Mouse (Mus musculus): ENCODE results near the gene Chtop.

Gene Chtop

DNA sequence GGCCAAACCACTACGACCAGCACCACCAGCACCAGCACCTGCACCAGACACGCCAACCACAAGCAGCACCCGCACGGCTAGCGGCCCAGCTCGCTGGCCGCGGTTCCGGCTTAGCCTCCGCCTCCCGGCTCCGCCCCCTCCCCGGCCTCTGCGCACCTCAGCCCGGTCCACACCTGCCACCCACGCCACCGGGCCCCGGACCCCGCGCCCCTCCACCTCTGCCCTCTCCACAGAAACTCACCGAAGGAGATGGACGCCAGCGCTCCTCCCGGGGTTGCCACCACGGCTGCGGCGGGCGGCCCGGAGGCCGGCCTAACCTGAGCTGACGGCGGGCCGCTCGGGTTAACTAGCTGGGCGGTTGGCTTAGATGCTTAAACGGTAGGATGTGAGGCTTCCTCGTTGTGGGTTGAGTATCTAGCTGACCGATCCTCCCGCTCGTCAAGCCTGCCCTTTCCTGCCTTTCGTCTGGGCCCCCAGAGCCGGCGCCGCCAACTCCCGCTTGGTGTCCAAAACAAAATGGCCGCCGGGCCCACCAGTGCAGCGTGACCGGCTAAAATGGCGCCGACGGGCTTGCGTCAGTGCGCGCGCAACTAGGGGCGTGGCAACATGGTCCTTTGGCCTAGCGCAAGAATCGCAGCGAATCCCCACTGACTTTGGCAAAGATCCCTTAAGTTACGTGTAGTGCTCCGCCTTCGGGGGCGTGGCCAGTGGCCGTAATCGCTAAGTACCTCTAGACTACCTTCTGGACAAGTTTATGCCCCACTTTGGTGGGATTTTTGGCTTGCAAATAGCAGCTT is at the start of gene Chtop:
Gene Chtop, minus strand, starts transcription at position 549 of the 797 bp plus-strand sequence.
- DNase-seq (ENCODE audit: extremely low spot score, low spot score), result peak; percentile 99

DNA sequence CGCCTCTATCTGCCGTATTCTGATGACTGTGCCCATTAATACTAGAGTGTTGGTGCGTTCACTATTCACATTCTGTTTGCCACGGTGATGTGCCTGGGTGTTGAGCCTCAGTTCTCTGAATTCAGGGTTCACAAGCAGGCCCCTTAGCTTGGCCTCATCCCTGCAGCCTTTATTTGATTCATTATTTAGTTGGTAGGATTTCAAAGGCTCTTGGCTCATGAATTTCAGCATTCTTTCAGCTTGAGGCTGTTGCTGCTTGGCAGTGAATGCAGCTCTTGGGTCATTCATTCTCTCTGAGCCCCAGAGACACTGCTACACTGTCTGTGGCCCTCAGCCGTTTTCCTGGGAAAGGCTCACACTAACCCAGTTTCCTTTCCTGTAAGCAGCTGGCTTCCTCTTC is 46.7 kb upstream of the Chtop start:
- no peak for DNase-seq (ENCODE audit: extremely low spot score, low spot score)

DNA sequence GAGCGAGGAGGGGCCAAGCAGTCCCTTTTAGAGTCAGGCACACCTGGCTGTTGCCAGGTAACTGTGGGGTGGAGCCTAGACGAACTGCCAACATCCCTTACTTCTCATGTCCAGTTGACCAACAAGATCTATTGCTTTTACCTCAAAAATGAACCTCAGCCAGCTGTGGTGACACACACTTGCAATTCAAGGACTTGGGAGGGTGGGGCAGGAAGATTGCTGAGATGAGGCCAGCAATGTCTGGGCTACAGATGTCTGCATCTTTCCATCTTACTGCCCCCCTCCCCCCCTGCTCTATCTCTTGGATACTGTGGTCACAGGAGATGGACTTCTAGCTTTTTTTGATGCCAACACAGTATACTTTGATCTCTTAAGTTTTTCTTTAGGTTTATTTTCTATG is 42.9 kb upstream of the Chtop start:
- DNase-seq (ENCODE audit: extremely low spot score, low spot score), result no peak

DNA sequence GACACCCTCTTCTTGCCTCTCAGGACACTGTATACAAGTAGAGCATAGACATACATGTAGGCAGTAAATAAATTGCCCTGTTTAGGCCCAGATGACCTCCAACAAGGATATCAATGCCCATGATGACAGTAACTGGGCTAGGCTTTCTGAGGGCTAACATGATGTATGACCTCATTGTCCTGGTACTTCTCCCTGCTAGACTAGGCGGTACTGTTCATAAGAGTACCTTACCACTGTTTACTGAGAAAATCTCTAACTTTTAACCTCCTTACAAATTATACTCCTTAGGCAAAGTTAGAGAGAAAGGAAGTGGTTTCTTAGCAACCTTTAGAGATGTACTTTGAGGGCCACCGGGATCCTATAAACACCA is 41.1 kb upstream of the Chtop start:
- no peak for DNase-seq (ENCODE audit: extremely low spot score, low spot score)

DNA sequence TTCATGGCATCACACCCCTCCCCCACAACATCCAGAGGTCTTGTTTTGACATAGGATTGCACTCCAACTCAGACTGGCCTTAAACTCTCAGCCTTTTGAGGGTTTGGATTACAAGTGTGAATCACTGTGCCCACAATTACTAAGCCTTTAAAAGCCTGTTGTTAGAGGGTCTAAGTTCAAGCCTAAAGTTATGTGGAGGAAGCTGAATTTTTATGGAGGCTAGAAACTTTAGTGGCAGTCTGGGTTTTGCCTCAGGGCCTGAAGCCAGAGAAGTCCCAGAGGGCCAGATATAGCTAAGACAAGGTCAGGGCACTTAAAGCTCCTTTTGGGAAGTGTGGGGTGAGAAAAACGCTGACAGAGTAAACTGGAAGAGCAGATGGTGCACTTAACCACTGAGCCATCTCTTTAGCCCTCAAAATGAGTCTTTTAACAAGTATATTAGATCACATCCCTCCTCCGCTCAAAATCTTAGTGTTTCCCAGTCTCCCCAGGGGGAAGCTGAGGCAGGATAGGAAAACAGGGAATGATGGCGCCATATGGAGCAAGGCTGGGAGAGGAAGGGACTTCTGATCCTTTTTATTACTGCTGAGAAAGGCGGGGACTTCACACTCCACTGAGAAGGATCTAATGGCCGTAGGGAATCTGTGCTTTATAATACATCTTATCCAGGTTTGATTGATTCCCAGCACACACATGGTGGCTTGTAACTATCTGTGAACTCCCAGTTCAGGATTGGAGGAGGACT is 40.5 kb upstream of the Chtop start:
- DNase-seq (ENCODE audit: extremely low spot score, low spot score), result no peak

DNA sequence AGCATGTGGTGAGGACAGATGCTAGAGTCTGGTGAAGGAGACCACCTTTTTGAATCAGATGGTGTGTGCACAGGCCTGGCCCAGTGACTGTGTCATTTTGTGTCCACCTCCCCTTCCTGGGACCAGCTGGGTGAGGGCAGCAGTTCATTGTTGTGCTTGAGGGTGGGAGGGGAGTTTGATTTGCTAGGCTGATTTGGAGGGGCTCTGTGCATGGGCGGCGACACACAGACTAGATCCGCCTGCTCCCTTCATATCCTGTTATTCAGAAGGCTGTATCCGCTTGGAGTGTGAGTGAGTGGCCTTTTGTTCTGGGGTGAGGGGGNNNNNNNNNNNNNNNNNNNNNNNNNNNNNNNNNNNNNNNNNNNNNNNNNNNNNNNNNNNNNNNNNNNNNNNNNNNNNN is 31.6 kb upstream of the Chtop start:
- peak; percentile 18 for DNase-seq (ENCODE audit: extremely low spot score, low spot score)

DNA sequence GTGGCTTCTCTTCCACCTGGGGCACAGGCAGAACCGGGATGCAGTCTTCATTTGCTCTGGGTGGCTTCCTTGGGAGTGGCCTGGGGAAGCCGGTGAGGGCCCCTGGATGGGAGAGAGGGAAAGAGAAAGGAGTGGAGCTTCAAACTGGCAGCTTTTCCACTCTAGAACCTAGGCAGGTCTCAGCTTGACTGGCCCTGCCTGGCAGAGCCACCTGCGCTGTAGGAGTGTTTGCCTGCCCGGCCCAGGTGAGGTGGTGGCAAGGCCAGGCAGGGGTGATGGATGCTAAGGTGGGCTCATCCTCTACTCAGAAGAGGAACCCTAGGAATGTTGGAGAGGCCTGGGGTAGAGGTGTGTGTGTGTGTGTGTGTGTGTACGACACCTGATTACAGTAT is 28.6 kb upstream of the Chtop start:
- DNase-seq (ENCODE audit: extremely low spot score, low spot score), result no peak

DNA sequence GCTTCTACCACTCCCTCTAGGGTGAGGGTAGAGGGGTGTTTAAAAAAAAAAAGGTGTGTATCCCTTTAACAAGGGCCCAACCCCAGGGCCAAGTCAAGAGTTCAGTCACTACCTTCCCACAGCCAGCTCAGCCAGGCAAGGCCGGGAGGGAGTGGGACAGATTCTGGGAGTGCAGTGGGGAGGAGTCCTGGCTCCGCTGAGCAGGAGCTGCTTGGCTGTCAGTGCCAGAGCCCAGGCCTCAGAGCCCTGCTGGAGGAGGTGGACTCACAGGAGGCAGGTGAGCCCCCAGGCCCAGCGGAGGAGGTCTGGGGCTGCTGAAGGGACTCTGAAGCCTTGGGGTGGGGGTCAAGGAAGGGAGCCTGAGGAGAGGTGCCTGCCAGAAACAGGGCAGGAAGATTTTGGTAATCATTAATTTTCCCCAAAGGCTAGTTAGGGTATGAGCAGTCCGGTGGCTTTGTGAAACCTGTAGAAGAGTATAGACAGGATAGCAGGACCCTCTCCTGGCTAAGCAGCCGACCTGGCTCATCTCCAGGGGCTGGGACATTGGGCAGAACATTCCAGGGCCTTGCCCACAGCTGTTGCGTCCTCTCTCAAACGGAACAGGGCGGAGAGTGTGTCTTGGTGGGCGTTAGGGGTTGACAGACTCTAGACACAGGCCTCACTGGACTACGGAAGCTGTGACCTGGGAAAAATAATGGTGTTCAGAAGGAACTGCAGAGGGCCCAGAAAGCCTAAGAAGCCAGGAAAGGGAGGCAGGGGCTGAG is 28.0 kb upstream of the Chtop start, which contains the start of gene S100a16:
Gene S100a16, plus strand, starts transcription at position 114 of the 764 bp plus-strand sequence.
- DNase-seq (ENCODE audit: extremely low spot score, low spot score), result no peak

DNA sequence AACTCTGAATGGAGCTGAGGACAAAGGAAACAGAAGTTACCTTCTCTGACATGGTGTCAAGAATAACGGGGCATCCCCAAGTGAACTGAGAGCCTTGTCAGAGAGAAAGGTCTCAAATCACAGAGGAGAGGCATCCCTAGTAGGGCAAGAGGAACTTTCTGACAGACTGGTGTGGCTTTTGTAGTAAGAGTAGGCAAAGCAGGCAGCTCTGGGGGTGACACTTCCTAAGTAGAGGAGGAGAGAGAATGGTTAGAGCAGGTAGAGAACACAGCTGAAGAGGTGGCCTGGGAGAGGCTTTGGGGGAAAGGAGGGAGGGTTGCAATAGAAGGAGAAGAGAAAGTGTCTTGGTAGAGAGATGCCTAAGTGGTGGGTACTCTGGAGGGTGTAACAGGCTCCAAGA is 26.1 kb upstream of the Chtop start:
- DNase-seq (ENCODE audit: extremely low spot score, low spot score), result no peak

DNA sequence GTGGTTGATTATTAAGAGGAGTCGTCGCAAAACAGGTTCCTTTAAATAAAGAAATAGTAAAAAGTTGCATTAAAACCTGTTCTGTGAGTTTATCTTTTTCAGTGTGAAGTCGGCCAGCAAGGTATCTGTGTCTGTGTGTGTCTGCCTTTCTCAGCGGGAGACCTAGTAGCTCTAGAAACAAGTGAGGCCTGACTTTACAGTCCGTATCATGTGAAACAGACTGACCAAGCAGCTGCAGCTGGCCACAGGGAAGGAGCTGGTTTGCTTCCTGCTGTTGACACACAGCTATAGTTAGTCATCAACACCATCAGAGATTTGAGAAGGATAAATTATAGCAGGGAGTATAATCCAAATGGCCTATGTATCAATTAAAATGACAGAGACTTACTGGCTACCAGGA is 22.4 kb upstream of the Chtop start:
- DNase-seq (ENCODE audit: extremely low spot score, low spot score), result no peak

DNA sequence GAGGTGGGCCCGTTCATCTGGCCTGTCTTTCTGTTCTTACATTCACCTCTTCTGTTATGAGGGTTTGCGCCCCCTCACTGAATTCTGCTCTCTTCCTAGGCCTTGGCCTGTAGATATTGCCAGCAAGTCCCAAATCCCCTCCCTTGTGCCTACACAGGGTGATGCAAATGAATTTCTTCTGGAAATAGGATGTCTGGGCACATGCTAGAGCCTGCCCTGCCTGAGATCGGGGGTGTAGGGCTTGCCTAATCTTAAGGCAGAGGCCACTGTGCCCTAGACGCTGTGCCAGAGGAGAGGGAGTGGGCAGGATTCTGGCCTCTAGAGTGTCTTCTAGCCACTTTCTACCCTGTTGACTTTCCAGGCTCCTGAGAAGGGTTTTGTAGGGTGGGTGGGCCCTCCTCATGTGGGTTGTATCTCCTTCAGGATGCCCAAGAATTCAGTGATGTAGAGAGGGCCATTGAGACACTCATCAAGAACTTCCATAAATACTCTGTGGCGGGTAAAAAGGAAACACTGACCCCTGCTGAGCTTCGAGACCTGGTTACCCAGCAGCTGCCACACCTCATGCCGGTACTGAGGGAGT is 18.1 kb upstream of the Chtop start:
- DNase-seq (ENCODE audit: extremely low spot score, low spot score), result no peak

DNA sequence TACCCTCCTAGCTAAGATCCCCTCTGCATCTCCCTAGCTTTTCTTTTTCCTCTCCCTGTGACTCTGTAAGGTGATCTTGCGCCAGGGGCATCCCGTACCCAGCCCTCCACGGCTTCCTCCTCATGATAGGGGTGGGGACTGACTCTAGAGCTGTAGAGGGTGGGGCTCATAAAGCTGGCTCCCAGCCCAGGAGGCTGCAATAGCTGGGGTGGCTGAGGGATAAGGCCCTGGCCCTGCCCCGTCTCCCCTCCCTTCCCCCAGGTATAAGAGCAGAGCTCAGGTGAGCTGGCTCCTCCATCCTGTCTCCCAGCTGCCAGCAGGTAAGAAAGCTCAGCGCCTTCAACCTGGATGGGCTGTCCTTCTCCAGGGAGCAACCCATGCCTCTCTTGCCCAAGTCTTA is 17.3 kb upstream of the Chtop start, which contains the start of gene S100a14:
Gene S100a14, plus strand, starts transcription at position 277 of the 400 bp plus-strand sequence.
- DNase-seq (ENCODE audit: extremely low spot score, low spot score), result no peak

DNA sequence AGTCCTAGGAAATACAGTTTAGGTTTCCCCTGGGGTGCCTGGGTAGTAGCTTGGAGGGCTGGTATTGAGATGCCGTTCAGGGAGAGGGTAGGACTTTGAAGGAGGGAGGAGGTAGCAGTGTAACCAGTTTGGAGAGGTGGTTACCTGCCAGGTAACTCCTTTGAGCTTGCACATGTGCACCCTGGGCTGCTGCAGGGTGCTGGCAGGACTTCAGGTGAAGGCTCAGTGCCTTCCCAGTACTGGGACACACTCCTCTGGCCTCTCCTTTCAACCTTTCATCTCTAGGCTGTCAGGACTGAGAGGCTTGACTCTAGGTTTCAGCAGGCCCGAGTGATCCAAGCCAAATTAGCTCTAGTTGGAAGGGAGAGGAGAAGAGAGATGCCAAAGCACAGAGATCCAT is 16.8 kb upstream of the Chtop start:
- DNase-seq (ENCODE audit: extremely low spot score, low spot score), result no peak

DNA sequence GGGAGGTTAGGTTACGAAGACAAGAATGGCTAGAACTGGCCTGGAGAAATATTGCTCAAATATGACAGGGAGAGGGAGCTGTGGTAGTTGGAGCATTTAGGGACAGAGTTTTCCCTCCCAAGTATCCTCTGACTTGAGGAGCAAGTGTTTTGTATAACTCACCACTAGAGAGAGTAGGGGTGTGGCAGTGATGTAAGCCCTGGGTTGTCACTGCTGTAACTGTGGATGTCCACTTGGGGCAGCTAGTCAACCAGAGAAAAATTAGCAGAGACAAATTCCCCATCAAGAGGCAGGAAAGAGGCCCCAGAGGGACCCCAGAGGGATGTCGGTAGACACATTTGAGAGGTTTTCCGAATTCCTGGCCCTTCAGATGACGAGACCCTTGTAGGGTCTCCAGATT is 16.1 kb upstream of the Chtop start:
- no peak for DNase-seq (ENCODE audit: extremely low spot score, low spot score)

DNA sequence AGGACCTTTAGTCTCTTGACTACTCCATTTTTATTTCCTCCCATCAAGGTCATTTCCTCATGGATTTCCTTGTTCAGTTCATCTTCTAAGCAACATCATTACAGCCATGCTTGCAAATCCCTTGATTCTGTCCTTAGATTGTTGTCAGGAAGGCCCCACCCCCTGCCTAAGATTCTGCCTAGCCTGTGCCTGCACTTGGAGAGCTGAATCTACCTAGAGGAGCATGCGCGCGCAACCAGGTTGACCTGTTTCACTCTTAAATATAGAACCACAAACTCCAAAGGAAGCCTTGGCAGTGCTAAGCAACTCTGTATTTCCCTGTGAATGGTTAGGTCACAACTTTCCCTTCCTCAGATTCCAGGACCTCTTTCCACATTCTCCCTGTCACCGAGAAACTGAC is 8.4 kb upstream of the Chtop start:
- no peak for DNase-seq (ENCODE audit: extremely low spot score, low spot score)

DNA sequence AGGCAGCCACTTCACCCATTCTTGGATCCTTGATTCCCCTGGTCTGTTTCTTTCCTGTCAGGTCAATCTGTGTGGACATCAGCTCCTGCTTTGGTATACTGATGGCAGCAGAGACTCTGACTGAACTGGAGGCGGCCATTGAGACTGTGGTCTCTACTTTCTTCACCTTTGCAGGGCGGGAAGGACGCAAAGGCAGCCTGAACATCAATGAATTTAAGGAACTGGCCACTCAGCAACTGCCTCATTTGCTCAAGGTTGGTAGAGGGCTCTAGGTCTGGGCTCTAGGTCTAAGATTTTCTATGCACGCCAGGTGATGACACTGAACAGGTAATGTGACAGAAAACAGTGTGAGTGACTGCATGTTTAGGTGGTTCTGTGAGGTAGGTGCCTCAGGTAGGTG is 6.5 kb upstream of the Chtop start:
- no peak for DNase-seq (ENCODE audit: extremely low spot score, low spot score)

DNA sequence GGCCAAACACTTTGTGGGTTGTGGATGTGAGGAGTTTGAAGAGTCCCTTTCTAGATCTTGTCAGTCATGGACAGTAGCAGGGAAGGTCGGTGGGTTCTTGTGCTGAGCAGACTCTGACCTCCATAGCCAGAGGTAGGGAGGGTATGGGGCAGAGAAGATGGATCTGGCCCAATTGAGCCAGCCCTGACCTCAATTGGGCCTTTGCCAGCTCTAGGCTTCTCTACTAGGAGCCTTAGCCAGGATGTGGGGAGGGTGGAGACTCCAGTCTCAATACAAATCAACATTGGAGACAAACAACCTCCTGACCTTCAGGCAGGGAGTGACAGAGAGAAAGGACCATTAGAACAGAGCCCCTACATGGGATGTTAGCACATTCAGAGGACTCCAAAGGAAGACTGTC is 5.9 kb upstream of the Chtop start:
- DNase-seq (ENCODE audit: extremely low spot score, low spot score), result no peak

DNA sequence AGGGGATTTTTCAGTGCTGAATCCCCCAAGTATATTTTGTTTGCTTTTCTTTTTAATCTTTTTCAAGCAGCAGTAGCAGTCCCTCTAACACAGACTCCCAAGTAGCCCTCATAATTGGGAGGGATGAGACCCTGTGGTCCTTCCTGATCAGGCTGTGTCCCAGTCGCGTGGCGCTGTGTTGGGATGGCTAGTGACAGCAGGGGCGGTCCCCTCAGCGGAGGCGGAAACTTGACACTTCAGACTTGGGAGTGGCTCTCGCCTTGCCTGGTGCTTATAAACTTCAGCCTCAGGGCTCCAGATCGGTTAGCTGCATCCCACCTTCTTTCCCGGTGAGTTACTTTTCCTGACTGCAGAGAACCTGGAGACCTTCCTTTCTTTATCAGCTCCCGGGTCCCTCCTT is 5.4 kb upstream of the Chtop start:
- DNase-seq (ENCODE audit: extremely low spot score, low spot score), result peak; percentile 66

DNA sequence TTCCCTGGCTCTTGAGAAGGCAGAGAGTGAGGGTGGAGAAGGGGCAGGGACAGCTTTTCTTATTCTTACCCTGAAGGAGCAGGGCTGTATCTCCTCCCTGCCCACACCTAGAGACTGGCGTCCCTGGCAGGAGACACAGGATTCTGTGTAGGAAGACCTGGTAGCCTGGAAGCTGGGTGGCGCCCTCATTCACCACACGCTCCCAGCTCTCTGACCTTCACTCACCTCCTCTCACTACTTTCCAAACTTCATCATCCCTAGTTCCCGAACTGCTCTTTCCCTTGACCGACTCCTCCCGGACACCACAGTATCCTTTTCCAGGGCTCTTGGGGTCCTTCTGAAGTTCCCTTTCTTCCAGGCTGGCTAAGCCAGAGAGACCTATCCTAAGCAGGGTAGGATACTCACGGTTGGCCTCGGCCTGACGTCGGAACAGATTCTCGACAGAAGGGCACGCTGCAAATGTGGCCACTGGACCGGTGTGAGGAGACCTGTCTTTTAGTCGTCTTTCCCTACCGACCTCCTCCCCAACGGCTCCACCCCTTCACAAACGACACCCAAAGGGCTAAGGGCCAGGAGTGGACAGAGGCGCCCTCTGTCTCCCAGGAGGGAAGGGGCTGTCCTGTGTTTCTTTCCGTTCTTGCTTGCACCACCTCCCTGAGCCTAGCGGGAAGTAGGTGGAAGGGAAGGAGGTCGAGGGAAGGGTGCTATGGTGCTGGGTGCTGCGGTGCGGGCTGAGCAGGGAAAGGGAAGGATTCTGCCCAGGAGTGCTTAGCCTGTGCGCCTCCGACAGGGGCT is 4.7 kb upstream of the Chtop start, which contains the start of the genes S100a1 and S100a13:
Gene S100a1, minus strand, starts transcription at position 597 of the 795 bp plus-strand sequence.
Gene S100a13, plus strand, starts transcription at position 640 of the 795 bp plus-strand sequence.
- peak; percentile 48 for DNase-seq (ENCODE audit: extremely low spot score, low spot score)

DNA sequence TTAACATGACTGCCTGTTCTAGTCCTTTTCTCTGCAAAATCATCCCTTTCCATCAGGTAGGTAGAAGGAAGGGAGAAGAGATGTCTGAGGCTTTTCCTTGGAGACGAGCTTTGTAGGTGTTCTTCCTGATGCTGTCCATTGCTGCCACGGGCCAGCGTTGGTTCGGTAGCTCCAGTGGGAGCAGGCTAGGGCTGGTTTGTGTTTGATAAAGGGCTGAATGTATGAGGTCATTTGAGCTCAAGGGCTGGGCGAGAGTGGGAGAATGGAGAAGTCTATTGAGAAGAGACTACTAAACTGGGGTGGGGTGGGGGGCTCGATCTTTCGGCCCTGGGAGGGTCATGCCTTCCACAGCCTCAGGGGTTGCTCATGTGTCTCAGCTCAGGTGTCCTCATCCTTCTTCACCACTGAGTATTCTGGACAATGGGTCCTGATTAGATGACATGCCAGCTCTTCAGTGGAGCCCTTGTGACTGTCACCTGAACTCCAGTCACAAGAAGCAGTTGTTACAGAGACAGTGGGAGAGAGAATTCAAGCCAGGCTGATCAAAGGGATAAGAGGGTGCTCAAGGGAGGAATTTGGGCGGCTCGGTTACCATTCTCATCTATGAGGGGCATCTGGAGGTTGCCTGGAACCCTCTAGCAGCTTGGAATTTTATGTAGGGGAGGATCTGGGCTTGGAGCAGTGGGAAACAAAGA is 3.8 kb upstream of the Chtop start:
- no peak for DNase-seq (ENCODE audit: extremely low spot score, low spot score)

All from neural tube, embryonic 10.5 days (tissue).